Mouse (Mus musculus): ENCODE results near the gene Ints4. TPM values are rescaled to one million over a fixed set of nuclear protein-coding genes. Genes with fewer than 3 reads are reported as not detected.
"Not testable (repeated sequence)": the region's sequence is repeated elsewhere in the genome, so short reads cannot be mapped to it uniquely, and the experiment has no call there.

Ints4 gene
- 44.1 and 47.2 TPM in 2 replicates for polyA plus RNA-seq (2015; fragmentation: Nextera tagmentation; extraction: Ambion mirVana)

DNA sequence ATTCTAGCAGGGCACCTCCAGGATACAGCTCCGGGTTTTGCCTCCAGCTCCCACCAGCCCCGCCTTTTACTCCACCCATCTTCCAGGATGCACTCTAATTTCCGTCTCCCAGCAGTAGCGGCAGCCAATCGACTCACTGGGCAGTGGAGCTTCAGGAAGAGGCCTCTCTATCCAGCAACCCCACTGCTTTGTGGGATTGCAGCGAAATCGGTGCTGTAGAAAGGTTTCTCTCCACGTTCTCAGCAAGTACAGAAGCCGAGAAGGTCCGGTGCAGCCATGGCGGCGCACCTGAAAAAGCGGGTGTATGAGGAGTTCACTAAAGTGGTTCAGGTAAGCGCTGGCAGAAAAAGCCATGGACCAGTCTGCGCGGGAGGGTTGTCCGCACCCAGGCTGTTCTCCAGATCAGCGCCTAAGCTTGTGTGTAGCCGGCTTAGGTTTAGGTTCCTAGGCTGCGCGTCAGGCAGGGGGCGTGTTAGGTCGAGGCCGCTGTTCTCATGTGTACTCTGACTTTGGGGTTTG, at the start of gene Ints4:
Gene Ints4 (plus strand): TSS at position 136 of the 519 bp plus-strand sequence.
- H3K36me3 ChIP-seq, result peaks cover 7% of the 10 kb centered on the region; the same call in 1 of the 2 replicates
- peak within 1 kb of the TSS; percentile 62 for H3K9ac ChIP-seq
- peak within 1 kb of the TSS; percentile 72 for H3K4me2 ChIP-seq
- H3K4me1 ChIP-seq, result peaks cover 9% of the 10 kb centered on the region
- under 1% methylated on average over 24 of the region's 24 CpGs for WGBS
- no peaks in the 10 kb centered on the region for H3K9me3 ChIP-seq
- H3K27ac ChIP-seq, result peak within 1 kb of the TSS; percentile 77; the same call in 1 of the 2 replicates
- no peaks in the 10 kb centered on the region for H3K27me3 ChIP-seq (replicated peaks)
- H3K4me3 ChIP-seq (replicated peaks), result peak within 1 kb of the TSS; percentile 62
- ATAC-seq (ENCODE audit: insufficient read depth, low FRiP score, low read depth), result peak; percentile 99

DNA sequence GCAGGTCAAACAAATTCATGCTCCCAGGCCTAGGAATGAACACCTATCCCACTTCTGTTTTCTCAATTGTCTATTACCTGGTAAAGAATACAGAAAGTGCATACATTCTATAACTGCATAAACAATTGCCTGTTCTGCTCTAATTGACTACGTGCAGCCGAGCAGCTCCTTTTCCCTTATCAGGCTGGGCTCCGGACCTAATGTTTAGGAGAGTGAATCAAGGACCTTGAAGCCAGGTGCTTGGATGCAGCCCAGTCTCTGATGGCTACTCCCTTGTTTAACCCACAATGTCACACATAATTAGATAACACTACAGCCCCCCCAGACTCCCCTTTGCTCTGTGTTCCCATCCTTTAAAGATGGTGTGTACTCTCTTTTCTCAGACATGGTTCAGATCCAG, 47.2 kb upstream of the Ints4 start:
- not testable (repeated sequence) for H3K4me1 ChIP-seq; H3K4me3 ChIP-seq (replicated peaks); H3K9me3 ChIP-seq; H3K4me2 ChIP-seq; H3K27me3 ChIP-seq (replicated peaks); H3K36me3 ChIP-seq; H3K9ac ChIP-seq
- peak; percentile 51; the same call in 1 of the 2 replicates for ATAC-seq (ENCODE audit: insufficient read depth, low FRiP score, low read depth)
- peak overlapping the region; percentile 71; the same call in 1 of the 2 replicates for H3K27ac ChIP-seq
- 41% methylated on average over 3 of the region's 3 CpGs for WGBS

DNA sequence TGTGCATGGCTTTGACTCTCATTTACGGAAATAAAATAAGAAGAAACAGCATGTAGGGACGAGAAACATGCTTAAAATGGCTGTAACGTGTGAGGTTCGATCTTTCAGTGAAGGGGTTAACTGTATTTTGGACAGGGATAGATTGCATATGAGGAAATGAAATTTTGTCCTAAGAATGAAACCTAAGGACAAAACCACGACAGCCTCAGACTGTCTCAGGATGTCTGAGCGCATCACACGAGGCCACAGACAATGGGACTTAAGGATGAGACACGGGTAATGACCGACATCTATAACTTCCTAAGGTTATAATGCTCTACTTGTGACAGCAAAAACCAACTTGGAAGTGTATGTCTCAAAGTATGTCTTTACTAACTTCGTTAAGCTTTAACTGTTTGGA, 46.2 kb upstream of the Ints4 start:
- Histone ChIP-seq H3K9me3 (no peaks in the 10 kb centered on the region), H3K4me3 (replicated peaks) (no peak overlapping the region), H3K36me3 (no peaks in the 10 kb centered on the region), H3K27me3 (replicated peaks) (no peaks in the 10 kb centered on the region), H3K9ac (no peak overlapping the region), H3K4me2 (no peak overlapping the region), H3K27ac (no peak overlapping the region), H3K4me1 (peaks cover 6% of the 10 kb centered on the region; the same call in 1 of the 2 replicates)
- ATAC-seq (ENCODE audit: insufficient read depth, low FRiP score, low read depth), result no peak
- WGBS, result 81% methylated on average over 10 of the region's 10 CpGs

DNA sequence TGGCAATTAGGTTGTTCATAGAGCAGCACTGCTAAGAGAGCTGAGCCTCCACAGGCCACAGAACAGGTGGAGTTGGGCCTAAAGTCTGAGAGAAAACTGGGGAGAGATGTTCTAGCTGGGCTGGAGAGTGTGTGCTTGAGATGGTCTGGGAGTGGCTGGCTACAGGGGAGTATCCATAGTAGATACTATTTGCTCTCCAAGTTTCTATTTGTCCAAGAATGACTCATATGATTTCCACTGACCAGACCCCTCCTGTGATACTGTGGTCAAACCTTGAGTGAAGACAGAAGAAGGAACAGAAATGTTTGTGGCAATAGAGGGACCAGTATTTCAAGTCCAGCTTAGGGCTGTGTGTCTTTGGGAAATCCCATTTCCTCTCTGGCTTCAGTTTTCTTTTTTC, 41.8 kb upstream of the Ints4 start:
- Histone ChIP-seq H3K4me1 (no peaks in the 10 kb centered on the region), H3K9ac (no peak overlapping the region), H3K27ac (peak overlapping the region; percentile 23), H3K4me3 (replicated peaks) (no peak overlapping the region), H3K4me2 (no peak overlapping the region), H3K27me3 (replicated peaks) (no peaks in the 10 kb centered on the region), H3K9me3 (no peaks in the 10 kb centered on the region), H3K36me3 (no peaks in the 10 kb centered on the region)
- ATAC-seq (ENCODE audit: insufficient read depth, low FRiP score, low read depth), result peak; percentile 94

DNA sequence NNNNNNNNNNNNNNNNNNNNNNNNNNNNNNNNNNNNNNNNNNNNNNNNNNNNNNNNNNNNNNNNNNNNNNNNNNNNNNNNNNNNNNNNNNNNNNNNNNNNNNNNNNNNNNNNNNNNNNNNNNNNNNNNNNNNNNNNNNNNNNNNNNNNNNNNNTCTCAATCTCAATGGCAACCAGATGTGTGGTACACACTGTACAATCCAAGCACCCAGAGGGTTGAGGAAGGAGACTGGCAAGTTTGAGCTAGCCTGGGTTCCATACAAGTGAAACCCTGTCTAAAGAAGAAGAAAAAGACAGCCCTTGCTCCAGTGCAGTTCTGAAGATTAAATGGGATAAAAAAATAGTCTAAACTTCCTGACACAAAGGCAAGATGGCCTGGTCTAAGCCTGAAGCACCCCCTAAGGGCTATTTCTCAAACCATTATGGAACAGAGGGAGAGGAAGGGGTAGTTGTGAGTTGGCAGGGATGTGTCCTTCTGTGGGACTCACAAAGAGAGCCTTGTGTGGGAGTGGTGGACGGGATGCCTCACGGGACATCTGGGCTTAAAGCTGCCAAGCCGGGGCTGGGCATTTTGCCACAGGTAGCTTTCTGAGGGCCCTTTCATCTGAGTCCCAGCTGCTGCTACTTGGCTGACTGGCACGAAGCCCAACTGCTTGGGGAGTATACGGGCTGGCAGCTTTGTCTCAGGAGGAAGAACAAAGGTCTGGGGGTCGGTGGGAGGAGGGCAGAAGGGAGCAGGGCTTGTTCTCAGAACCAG, 34.4 kb upstream of the Ints4 start:
- Histone ChIP-seq H3K4me1 (0 out of 2 replicates have a peak, but pooled peaks cover 13% of the 10 kb centered on the region), H3K9me3 (no peaks in the 10 kb centered on the region), H3K36me3 (no peaks in the 10 kb centered on the region), H3K27me3 (replicated peaks) (no peaks in the 10 kb centered on the region), H3K9ac (no peak overlapping the region), H3K4me3 (replicated peaks) (no peak overlapping the region), H3K27ac (peak overlapping the region; percentile 78), H3K4me2 (no peak overlapping the region)
- 31% methylated on average over 6 of the region's 6 CpGs for WGBS
- ATAC-seq (ENCODE audit: insufficient read depth, low FRiP score, low read depth), result peak; percentile 78

DNA sequence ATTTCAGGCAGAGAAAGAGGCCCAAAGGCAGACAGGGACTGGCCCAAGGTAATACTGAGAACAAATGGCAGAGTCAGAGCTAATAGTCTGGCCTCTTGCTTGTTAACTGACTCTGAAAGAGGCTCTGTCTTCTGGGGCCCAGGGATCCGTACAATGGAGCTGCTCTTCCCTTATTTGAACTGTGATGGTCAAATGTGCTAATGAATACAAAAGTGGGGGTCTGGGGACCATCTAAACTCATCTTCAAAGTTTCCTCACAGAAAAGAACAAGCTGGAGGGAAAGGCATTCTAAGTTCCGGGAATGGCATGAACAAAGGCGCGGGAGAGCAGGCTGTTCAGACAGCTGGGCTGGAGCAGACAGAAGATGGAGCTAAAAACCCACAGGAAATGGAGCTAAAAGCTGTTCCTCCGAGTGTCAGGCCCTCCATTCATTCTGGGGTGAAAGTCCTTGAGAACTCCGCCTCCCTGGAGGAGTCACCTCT, 33.7 kb upstream of the Ints4 start:
- Histone ChIP-seq H3K27me3 (replicated peaks) (no peaks in the 10 kb centered on the region), H3K9me3 (no peaks in the 10 kb centered on the region), H3K4me2 (no peak overlapping the region), H3K4me3 (replicated peaks) (no peak overlapping the region), H3K4me1 (0 out of 2 replicates have a peak, but pooled peaks cover 13% of the 10 kb centered on the region), H3K36me3 (no peaks in the 10 kb centered on the region), H3K9ac (no peak overlapping the region), H3K27ac (peak overlapping the region; percentile 78)
- 50% methylated on average over 6 of the region's 6 CpGs for WGBS
- peak; percentile 9; the same call in 1 of the 2 replicates for ATAC-seq (ENCODE audit: insufficient read depth, low FRiP score, low read depth)

DNA sequence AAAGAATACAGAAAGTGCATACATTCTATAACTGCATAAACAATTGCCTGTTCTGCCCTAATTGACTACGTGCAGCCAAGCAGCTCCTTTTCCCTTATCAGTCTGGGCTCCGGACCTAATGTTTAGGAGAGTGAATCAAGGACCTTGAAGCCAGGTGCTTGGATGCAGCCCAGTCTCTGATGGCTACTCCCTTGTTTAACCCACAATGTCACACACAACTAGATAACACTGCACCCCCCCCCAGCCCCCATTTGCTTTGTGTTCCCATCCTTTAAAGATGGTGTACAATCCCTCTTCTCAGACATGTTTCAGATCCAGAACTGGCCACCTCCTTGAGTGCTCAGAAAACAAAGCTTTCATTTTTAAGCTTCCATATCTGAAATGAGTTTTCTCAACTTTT, 29.7 kb upstream of the Ints4 start, which contains the start of gene Kctd14:
Gene Kctd14 (plus strand): TSS at position 301 of the 400 bp plus-strand sequence.
- 54% methylated on average over 2 of the region's 2 CpGs for WGBS

DNA sequence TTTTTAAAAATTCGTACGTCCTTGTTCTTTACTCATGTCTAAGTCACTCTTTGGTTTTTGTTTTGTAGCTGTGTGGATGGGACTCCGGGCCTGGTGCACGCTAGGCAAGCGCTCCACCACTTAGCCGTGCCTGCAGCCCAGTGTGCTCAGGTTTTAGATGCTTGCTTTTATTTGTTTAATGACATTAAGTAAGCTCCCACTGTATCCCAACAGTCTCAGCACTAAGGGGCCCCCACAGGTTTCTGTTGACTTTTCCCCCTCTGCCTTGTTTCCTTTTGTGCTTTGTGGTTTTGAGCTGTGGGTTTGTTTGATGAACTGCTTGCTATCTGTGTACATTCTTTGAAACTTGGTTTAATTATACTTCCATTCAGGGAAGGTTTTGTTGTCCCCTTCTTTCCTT, 28.6 kb upstream of the Ints4 start:
- no peak overlapping the region for H3K9ac ChIP-seq
- no peak overlapping the region for H3K4me2 ChIP-seq
- H3K27me3 ChIP-seq (replicated peaks), result no peaks in the 10 kb centered on the region
- 0 out of 2 replicates have a peak, but pooled peaks cover 6% of the 10 kb centered on the region for H3K4me1 ChIP-seq
- peak; percentile 24; the same call in 1 of the 2 replicates for ATAC-seq (ENCODE audit: insufficient read depth, low FRiP score, low read depth)
- H3K27ac ChIP-seq, result peak overlapping the region; percentile 80
- H3K4me3 ChIP-seq (replicated peaks), result no peak overlapping the region
- no peaks in the 10 kb centered on the region for H3K9me3 ChIP-seq
- H3K36me3 ChIP-seq, result no peaks in the 10 kb centered on the region
- WGBS, result 59% methylated on average over 6 of the region's 6 CpGs

More for the DNA sequence above, 29.7 kb upstream of the Ints4 start, which contains the start of gene Kctd14:
- H3K4me2 ChIP-seq; ATAC-seq (ENCODE audit: insufficient read depth, low FRiP score, low read depth); H3K36me3 ChIP-seq; H3K9ac ChIP-seq; H3K4me3 ChIP-seq (replicated peaks); H3K9me3 ChIP-seq; H3K27me3 ChIP-seq (replicated peaks): not testable (repeated sequence)
- peak within 1 kb of the TSS; percentile 80 for H3K27ac ChIP-seq
- 0 out of 2 replicates have a peak, but pooled peaks cover 13% of the 10 kb centered on the region for H3K4me1 ChIP-seq

DNA sequence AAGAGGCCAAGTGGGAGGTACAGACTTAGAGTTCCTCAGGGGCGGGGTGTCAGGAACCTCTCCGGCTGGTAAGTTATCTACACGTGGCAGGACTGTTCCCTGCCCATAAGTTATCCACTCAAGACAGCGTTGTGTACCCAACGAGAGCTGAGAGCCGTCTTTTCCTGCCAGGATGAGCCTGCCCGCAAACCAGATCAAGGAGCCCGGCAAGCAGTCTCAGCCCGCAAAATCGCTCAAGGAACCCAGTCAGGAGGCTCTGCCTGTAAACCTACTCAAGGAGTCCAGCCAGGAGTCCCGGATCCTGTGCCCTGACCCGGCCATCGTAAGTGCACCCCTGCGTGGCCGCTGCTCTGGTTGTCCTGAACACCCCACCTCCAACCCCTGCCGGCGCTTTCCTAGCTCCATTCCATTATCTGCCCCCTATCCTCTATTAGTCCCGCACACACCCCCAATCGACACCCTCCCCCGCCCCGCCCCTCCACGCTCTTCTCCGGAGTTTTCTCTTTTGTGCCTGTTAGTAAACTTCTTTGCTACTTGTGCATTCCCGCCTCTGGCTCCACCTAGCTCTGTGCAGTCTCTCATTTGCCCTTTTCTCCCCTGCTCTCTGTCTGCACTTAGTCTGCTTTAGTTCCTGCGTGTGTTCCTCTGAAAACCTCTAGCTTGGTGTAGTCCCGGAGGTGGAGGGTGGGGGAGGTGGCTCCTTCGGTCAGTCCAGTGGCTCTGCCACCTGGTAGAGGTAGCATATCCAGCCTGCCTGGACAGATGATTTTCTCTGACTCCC, 27.4 kb upstream of the Ints4 start:
- 1% methylated on average over 27 of the region's 27 CpGs for WGBS
- 0 out of 2 replicates have a peak, but pooled peaks cover 3% of the 10 kb centered on the region for H3K4me1 ChIP-seq
- no peaks in the 10 kb centered on the region for H3K36me3 ChIP-seq
- H3K27me3 ChIP-seq (replicated peaks), result no peaks in the 10 kb centered on the region
- H3K4me2 ChIP-seq, result peak overlapping the region; percentile 77
- H3K27ac ChIP-seq, result peak overlapping the region; percentile 80
- peak overlapping the region; percentile 46 for H3K4me3 ChIP-seq (replicated peaks)
- H3K9me3 ChIP-seq, result no peaks in the 10 kb centered on the region
- peak; percentile 93 for ATAC-seq (ENCODE audit: insufficient read depth, low FRiP score, low read depth)
- peak overlapping the region; percentile 30; the same call in 1 of the 2 replicates for H3K9ac ChIP-seq

DNA sequence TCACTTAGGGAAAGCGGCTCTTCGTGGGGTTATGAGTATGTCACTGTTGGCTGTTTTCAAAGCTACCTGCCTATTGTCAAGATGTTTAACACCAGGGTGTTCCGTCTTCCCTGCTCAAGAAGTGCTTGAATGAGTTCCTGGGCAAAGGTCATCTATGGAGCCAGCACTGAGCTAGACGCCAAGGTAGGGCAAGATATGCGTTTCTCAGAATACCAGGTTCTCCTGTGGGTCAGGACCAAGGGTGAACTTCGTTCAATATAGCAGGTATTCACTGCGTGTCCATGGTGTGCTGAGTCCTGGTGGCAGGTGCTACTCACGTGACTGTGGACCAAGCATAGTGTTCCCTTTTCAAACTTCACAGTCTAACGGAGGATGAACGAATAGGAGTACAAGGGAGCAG, 26.0 kb upstream of the Ints4 start:
- Histone ChIP-seq H3K4me1 (0 out of 2 replicates have a peak, but pooled peaks cover 3% of the 10 kb centered on the region), H3K9me3 (no peaks in the 10 kb centered on the region), H3K4me3 (replicated peaks) (no peak overlapping the region), H3K27me3 (replicated peaks) (no peaks in the 10 kb centered on the region), H3K36me3 (no peaks in the 10 kb centered on the region), H3K4me2 (no peak overlapping the region), H3K9ac (no peak overlapping the region), H3K27ac (no peak overlapping the region)
- no peak for ATAC-seq (ENCODE audit: insufficient read depth, low FRiP score, low read depth)
- 88% methylated on average over 10 of the region's 10 CpGs for WGBS

DNA sequence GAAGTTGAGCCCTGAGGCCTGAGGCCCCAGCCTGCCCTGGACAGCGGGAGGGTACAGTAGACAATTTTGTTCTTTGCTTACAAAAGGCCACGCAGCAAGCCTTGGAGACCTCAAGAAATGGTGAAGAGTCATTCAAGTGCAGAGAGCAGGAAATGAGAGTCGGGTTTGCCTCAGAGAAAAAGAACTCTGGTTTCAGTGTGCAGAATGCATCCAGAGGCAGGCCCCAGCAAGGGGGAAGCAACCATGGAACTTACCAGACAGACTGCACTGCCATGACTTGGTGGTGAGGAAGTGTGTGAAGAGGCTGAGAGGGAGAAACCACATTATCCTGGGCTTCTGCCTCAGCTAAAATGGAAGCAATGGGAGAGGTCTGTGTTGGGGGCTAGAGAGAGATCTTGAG, 25.2 kb upstream of the Ints4 start:
- ATAC-seq (ENCODE audit: insufficient read depth, low FRiP score, low read depth), result no peak
- Histone ChIP-seq H3K27me3 (replicated peaks) (no peaks in the 10 kb centered on the region), H3K4me1 (0 out of 2 replicates have a peak, but pooled peaks cover 3% of the 10 kb centered on the region), H3K9me3 (no peaks in the 10 kb centered on the region), H3K9ac (no peak overlapping the region), H3K27ac (no peak overlapping the region), H3K36me3 (no peaks in the 10 kb centered on the region), H3K4me3 (replicated peaks) (no peak overlapping the region), H3K4me2 (peak overlapping the region; percentile 29; the same call in 1 of the 2 replicates)
- WGBS, result 76% methylated on average over 3 of the region's 3 CpGs
